Mouse (Mus musculus): ENCODE results near the gene Ccr4.
"Not testable (repeated sequence)": the region's sequence is repeated elsewhere in the genome, so short reads cannot be mapped to it uniquely, and the experiment has no call there.

The Ccr4 gene

DNA sequence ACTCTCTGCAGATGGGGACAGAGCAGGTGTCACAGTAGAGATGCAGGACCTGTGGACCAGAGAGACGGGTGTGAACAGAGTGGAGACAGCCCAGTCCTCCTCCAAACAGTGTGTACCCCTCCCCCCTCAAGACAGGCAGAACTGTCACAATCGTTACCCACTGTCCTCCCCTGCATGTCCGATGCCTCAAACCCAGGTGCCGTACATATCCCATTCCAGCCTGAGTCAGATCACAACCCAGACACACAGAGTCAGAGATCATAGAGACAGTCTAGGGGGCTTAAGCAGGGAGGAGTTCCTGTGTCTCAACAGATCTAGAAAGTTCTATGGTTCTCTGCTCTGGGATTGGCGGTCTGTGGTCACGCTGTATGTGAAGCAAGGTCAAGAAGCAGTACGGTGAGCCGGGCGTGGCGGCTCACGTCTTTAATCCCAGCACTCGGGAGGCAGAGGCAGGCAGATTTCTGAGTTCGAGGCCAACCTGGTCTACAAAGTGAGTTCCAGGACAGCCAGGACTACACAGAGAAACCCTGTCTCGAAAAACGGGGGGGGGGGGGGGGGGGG lies 20.4 kb upstream of the Ccr4 start:
- in situ Hi-C loops (cut with MboI; ENCODE audit: unreplicated experiment in 2 of 2): no loop called here

DNA sequence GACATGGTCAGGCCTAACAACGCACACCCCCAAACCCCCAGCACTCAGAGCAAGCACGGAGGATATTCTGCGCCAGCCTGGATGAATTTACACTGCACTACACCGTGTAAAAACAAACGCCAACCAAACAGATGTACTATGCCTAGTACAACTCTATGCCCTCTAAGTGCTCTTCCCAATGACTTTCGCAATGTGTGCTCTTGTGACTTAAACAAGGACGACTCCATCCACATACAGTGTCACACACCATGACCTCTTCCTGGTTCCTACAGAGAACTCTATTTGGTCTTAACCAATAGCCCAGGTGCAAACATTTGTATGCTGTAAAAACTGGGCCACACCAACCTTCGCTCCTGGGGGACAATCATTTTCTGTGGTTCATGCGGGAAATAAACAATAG lies 17.8 kb upstream of the Ccr4 start:
- in situ Hi-C loops (cut with MboI; ENCODE audit: unreplicated experiment in 2 of 2): no loop called here

DNA sequence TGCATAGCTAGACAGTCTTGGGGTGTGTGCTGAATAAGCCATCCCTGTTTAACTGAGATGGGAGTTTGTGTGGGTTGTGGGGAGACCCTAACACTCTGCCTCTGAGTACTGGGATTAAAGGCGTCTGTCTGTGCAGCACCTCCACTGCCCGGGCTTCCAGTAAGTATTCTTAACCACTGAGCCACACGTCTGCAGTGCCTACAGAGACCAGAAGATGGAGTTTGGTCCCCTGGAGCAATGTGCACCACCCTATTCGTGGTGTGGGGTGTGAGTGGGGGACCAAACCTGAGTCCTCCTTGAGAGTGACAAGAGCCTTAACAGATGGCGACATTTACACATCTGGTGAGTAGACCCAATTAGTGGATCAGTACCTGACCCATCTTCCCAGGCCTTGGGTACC lies 17.3 kb upstream of the Ccr4 start:
- in situ Hi-C loops (cut with MboI; ENCODE audit: unreplicated experiment in 2 of 2): no loop called here

DNA sequence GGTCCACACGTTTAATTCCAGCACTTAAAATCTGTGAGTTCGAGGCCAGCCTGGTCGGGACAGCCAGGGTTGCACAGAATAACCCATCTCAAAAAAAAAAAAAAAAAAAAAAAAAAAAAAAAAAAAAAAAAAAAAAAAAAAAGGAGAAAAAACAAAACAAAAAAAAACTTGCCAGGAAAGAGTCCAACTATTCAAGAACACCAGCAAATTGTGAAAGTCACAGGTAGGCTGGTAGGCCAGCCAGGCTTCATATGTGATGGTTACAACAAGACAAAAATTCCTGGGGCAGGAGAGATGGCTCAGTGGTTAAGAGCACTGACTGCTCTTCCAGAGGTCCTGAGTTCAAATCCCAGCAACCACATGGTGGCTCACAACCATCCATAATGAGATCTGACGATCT lies 15.8 kb upstream of the Ccr4 start:
- in situ Hi-C loops (cut with MboI; ENCODE audit: unreplicated experiment in 2 of 2): not testable (repeated sequence)

DNA sequence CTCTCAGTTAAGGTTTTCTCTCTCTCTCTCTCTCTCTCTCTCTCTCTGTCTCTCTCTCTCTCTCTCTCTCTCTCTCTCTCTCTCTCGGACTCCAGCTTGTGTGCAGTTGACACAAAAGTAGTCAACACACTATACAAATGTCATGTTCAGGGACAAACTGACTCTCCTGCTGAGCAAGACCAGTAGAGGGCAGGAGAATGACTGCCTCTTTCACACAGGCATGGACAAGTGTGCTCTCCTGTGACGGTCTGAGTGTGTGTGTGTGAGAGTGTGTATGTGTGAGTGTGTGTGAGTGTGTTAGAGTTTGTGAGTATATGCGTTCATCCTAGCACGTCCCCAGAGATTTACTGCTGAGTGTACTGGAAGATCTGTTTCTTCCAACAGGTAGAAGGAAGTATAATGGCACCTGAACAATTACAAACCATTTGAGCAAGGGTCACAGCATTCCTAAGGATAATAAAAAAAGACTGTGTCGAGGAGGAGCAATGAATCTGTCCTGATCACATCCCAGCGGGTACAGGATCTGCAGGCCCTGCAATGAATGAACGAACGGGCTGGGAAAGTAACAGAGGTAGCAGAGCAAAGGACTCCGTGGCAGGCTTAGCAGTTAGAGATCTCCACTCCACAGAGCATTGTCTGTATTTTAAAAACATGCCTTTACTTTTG lies 14.2 kb upstream of the Ccr4 start:
- in situ Hi-C loops (cut with MboI; ENCODE audit: unreplicated experiment in 2 of 2): no loop called here

DNA sequence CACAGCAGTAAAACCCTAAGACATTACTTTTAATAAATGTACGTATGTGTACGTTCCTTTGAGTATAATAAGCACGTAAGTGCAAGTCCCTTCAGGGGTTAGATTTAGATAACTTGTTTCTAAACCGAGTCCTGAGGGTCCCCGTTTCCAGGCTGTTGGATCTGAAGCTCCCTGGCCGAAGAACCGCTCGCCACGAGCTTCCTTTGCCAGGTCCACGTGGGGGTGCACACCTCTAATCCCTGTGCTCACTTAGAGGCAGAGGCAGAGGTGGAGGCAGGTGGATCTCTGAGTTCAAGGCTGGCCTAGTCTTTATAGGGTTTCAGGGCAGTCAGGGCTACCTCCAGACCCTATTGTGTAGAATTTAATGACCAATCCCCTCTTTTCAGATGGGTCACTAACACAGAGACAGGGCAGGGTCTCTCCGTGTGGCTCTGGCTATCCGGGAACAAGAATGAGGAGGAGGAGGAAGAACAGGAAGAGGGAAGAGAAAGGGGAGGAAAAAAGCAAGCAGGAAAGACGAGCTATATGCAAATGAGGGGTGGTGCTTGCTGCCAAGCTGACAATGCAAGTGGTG lies 13.3 kb upstream of the Ccr4 start:
- in situ Hi-C loops (cut with MboI; ENCODE audit: unreplicated experiment in 2 of 2): no loop called here

DNA sequence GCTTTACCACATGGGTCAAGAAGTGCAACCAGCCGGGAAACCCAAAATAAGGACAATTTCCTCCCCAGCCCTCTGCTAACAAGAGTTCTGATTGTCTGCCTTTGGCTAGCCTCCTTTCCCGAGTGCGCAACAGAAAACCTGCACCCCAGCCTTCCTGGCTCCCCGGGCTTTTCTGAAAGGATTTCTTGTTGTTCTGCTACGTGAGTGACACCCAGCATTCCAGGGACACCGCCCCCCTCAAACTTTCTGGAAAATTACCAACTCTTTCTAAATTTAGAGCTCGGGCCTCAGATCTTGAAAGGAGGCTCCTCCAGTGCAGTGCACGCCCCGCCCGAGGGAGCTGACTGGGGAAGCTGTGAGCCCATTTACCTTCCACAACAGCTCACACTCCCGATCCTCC lies 10.6 kb upstream of the Ccr4 start, which contains the start of gene C130032M10Rik:
C130032M10Rik (plus strand) TSS at position 334 of the 400 bp plus-strand sequence.
- in situ Hi-C loops (cut with MboI; ENCODE audit: unreplicated experiment in 2 of 2): no loop called here

DNA sequence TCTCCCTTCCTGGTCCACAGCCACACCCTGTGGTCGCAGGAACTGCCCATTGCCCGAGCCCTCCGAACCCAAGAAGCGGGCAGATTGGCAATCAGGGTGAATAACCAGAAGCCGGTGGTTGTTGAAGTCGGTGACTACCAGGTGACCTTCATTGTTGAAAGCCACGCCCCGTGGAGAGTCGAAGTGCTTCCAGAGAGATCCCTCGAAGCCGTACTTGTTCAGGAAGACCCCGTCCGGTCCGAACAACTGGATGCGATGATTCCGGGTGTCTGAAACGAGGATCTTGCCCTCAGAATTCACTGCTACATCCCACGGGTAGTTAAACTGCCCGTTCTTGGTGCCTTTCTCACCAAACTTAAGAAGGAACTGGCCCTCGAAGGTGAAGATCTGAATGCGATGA lies 8.1 kb upstream of the Ccr4 start:
- in situ Hi-C loops (cut with MboI; ENCODE audit: unreplicated experiment in 2 of 2): no loop called here

DNA sequence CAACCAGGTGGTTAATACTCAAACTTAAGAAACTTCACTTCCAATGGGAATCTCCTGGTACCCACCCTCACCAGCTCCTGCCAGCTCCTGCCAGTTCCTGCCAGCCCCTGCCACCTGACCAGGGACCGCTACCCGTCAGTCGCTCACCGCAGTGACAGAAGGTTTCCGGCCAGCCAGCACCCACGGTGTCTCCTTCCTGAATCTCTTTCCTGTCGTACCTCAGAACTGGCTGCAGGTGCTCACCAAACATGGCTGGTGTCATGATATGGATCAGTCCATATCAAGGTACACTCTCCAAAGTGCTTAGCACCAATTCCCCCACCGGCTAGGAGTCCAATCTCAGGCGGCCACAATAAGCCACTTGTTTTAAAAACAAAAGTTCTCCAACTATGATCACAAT lies 5.1 kb upstream of the Ccr4 start:
- in situ Hi-C loops (cut with MboI; ENCODE audit: unreplicated experiment in 2 of 2): no loop called here

DNA sequence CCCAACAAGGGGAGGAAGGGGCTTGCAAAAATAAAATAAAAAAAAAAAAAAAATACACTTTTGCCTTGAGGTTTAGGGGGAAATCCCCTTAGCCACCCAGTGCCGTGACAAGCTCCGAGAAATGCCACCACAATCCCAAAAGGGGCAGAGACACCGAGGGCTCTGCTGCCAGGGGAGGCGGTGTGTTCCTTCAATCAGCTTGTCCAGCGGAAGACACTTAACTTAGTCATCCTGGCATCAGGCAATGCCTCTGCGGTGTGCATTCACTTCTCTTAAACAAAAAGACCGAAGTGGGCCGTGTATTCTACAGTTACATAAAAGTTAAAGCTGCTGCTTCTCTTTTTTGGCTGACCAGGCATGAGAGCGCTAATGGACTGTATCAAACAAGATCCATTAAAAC lies 2.7 kb upstream of the Ccr4 start:
- in situ Hi-C loops (cut with MboI; ENCODE audit: unreplicated experiment in 2 of 2): no loop called here

DNA sequence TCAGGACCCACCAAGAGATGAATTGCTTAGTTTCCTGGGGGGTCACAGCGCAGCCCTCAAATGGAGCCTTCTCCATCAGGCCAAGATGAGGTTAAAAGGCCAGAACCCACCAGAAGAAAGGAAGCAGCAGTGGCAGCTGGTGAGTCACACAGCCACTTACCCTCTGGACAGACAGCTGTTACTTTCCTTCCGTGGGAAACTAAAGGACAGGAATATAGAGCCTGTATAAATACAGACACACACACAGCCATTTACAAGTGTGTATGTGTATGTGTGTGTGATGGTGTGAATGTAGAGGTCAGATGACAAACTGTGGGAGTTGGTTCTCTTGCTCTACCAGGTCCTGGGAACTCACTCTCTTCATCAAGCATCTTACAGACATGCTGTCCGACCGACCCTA lies 1.8 kb upstream of the Ccr4 start:
- in situ Hi-C loops (cut with MboI; ENCODE audit: unreplicated experiment in 2 of 2): no loop called here

DNA sequence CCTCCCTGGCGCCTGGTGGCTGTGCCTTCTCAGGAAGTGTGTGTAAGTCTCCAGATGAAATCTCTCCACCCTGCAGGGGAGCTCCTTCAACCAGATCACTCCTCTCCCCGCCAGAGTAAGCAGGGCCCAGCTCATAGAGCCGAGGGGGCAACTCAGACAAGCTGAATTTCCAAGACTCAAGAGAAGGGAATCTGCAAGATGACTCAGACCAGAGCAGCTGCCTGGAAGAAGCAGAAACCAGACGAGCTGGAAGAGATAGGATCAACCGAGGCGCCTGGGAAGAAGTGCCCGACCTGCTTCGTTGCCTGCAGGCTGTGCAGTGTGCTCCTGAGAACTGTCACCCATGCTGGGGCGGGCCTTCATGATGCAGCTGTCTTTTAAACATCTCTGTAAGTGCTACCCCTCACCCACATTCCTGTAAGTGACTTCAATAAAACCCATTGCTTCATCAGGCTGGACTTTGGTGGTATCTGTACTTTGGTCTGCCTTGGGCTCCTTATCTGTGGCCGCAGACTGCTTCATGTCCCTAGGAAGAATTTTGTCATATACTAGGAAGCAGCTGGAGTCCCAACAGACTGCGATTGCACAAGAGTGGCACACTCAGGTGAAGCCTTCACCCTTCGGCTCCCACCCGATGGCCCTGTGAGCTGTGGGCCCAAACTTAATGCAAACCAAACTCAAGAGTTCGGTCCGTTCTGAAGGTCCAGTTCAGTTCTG lies 1.8 kb downstream of the Ccr4 start:
- in situ Hi-C loops (cut with MboI; ENCODE audit: unreplicated experiment in 2 of 2): no loop called here

DNA sequence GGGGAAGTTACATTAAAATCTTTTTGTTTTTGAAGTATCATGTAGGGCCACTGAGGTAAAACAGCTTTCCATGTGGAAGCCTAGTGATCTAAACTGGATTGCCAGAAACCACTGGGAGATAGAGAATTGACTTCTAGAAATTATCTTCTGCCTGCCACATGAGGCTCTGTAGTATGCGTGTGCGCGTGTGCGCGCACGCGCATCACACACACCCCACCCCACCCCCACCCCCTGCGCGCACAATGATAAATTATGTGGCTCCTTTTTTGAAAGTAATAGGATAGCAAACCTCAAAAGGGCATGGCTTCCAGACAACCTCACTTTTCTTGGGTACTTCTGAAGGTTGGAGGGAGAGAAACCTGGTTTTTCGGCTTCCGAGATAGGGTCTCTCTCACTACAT lies 2.8 kb downstream of the Ccr4 start:
- in situ Hi-C loops (cut with MboI; ENCODE audit: unreplicated experiment in 2 of 2): no loop called here

DNA sequence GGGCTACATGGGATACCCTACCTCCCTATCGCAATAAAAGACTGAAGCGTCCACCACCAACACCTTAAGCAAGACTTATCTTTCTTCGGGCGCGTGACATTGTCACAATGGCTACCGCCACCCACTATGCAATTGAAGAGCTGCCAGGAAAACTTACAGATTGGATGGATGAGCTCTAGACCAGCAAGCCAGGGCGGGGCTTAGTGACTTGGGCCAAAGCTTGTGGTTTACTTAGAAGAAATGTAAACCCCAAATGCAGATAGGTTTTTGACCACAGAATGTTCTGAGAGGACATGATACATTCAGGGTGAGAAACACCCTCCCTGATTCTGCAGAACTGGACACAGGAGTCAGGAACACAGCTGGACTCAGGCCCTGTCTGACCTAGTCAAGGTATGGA lies 3.6 kb downstream of the Ccr4 start:
- in situ Hi-C loops (cut with MboI; ENCODE audit: unreplicated experiment in 2 of 2): no loop called here

DNA sequence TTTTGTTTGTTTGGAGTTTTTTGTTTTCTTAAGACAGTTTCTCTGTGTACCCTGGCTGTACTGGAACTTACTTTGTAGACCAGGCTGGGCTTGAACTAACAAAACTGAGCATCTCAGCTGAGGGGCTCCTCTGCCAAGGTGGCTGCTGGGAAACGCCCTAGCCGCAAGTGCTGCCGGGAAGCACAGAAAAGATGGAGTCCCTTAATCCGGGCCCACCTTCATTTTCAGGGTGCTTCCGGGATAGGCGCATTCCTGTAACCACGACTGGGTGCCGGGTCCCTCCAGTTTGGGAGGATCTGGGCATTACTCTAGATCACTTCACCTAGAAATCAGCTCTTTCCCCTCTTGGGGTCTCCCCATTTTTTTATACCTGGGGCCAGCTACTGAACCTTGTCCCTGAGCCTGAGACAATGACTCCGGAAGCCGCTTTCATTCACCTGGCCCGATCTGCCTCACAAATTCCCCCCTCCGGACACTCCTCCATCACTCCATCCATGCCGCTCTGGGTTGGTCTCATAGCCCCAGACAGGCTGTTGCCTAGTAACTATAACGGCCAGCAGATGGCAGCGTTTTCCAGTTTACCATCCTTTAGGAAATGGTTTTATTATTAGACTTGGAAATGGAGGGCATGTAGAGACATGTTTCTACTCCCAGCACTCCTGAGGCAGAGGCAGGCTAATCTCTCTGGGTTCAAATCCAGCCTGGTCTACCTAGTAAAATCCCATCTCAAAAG lies 4.8 kb downstream of the Ccr4 start:
- in situ Hi-C loops (cut with MboI; ENCODE audit: unreplicated experiment in 2 of 2): loop anchor here (5.0 to 25.0 kb wide), 3 partner anchors 175 to 513 kb away; no protein-coding TSS in a partner anchor

DNA sequence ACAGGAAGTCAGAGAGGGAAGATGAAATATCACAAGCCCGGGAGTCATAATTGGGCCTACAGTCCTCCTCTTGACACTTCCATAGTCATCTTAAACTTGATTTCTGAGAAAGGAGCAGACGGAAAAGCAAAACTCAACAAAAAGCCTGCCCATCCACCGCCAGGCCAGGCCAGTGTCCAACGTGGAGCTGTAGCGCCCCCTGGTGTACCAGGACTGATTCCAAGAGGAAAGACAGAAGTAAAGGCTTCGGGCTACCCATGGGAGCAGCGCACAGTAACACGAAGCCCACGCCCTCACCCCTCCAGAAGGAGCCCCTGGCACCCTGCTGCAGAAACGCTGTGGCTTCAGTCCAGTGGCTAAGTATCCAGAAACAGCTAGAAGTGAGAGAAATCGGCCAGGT lies 6.5 kb downstream of the Ccr4 start:
- in situ Hi-C loops (cut with MboI; ENCODE audit: unreplicated experiment in 2 of 2): loop anchor here (5.0 to 25.0 kb wide), 3 partner anchors 173 to 511 kb away; no protein-coding TSS in a partner anchor

DNA sequence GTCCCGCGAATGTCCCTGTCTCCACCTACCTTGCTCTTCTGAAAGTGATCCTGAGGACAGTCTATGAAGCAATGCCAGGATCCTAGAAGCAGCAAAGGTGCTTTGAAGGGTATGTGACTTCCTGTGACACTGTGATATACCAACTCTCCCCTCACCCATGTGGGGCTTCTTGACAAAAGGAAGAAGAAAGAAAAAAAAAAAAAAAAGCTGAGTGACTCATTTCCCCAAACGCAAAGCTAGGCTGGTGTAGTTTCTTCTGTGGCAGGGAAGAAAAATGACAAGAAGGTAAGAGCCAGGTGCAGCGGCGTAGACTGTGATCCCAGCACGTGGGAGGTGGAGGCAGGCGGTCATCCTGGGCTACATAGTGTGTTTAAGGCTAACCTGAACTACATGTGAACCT lies 8.2 kb downstream of the Ccr4 start:
- in situ Hi-C loops (cut with MboI; ENCODE audit: unreplicated experiment in 2 of 2): loop anchor here (5.0 to 25.0 kb wide), 3 partner anchors 172 to 509 kb away; no protein-coding TSS in a partner anchor

DNA sequence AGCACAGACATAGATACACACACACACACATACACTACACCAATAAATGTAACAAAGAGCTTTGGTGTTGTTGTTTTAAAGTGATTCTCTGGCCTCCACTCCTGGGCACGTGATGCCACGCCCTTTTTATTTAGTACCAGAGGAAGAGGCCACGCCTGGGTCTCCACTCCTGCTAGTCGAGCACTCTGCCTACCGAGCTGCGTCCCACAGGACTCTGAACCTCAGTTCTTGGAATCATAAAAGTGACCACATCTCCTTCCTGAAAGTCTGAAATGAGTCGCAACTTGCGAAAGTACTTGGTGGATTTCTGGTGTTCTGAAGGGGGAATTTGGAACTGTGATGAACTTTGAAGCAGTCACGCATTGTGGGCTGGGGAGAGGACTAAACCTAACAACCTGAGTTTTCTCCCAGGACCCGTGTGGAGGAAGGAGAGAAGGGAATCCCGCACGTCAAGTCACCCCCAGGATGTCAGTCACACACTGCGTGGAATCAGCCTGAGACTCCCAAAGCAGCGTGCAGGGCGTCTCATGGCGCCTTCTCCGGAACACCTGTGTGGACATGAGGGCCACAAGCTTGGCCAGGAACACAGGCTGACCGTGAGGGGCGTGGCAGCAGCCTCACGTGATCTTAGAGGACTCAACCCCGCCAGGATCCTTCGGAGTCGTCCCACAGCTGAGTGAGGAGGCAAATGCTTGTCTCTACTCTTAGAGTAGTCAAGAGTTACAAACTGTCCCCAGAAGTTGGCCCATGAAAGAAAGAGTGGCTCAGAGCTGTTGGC lies 17.0 kb downstream of the Ccr4 start:
- in situ Hi-C loops (cut with MboI; ENCODE audit: unreplicated experiment in 2 of 2): loop anchor here in 1 of 2 experiments (25.0 kb wide), 1 partner anchor 500 kb away; no protein-coding TSS in a partner anchor

DNA sequence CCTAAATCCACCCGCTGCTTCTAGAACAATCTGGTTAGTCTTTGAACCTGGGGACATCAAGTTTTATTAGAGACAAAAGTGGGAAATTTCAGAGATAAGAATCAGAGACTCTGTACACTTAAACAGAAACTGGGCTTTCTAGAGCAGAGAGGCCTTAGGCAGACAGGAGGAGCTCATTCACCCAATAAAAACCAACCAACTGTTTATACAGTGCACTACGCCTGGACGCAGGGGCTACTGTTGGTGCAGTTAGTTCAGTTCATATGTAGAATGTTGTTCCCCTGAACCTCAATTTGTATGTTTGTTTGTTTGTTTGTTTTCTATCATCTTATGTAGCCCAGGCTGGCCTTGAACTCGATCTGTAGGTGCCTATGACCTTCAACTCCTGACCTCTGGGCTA lies 17.9 kb downstream of the Ccr4 start:
- in situ Hi-C loops (cut with MboI; ENCODE audit: unreplicated experiment in 2 of 2): loop anchor here in 1 of 2 experiments (25.0 kb wide), 1 partner anchor 500 kb away; no protein-coding TSS in a partner anchor

DNA sequence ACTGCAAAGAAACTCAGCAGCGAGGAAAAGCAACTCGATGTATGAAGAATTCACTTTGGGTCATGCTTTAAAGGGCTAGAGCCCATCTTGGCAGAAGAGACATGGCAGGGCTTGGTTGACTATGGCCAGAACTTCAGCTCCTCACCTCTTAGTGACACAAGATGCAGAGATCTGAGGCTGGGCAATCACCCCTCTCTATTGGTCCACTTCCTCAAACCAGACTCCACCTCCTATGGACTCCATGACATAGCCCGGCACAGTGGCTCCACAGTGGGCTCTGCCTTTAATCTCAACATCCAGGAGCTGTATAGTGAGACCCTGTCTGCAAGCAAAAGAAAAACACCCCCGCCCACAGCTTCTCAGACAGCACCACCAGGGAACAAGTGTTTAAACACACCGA lies 19.9 kb downstream of the Ccr4 start:
- in situ Hi-C loops (cut with MboI; ENCODE audit: unreplicated experiment in 2 of 2): loop anchor here in 1 of 2 experiments (25.0 kb wide), 1 partner anchor 497 kb away; no protein-coding TSS in a partner anchor
